Mouse (Mus musculus): ENCODE measurements around the gene Sik1. TPM values are rescaled to one million over a fixed set of nuclear protein-coding genes. Genes with fewer than 3 reads are reported as not detected.

Gene Sik1
- polyA plus RNA-seq, 1 experiment, result 9.3 TPM

- no peak for TF ChIP-seq FOSL1 (IDR thresholded peaks at IDR 0.05; ENCODE audit: insufficient read depth, low read length, poor library complexity, severe bottlenecking)
- no peak for TF ChIP-seq MYOG (IDR thresholded peaks at IDR 0.05; ENCODE audit: control insufficient read depth, extremely low read depth, insufficient read length)
- TF ChIP-seq CTCF (IDR thresholded peaks at IDR 0.05; ENCODE audit: control insufficient read depth, insufficient read depth, insufficient read length), result no peak
- no peak for TF ChIP-seq MAX (IDR thresholded peaks at IDR 0.05)
- TF ChIP-seq CEBPB (IDR thresholded peaks at IDR 0.05; ENCODE audit: low read depth), result no peak
- no peaks in the 10 kb centered on the region for H3K36me3 ChIP-seq (ENCODE audit: control insufficient read depth, insufficient read depth)
- H3K4me3 ChIP-seq (ENCODE audit: insufficient read depth, poor library complexity, severe bottlenecking), result no peak overlapping the region
- no peaks in the 10 kb centered on the region for H3K79me2 ChIP-seq (ENCODE audit: control insufficient read depth, insufficient read depth)
- no peaks in the 10 kb centered on the region for H3K27me3 ChIP-seq (ENCODE audit: control insufficient read depth, insufficient read depth, insufficient read length)
- no peak overlapping the region for H3ac ChIP-seq (ENCODE audit: control insufficient read depth, insufficient read length, low read depth)
- no peaks in the 10 kb centered on the region for H3K79me3 ChIP-seq (ENCODE audit: low read depth)
These were observed 35.3 kb downstream of the Sik1 start for GRCm38 (mm10) chr17:31820099-31820846.

DNA sequence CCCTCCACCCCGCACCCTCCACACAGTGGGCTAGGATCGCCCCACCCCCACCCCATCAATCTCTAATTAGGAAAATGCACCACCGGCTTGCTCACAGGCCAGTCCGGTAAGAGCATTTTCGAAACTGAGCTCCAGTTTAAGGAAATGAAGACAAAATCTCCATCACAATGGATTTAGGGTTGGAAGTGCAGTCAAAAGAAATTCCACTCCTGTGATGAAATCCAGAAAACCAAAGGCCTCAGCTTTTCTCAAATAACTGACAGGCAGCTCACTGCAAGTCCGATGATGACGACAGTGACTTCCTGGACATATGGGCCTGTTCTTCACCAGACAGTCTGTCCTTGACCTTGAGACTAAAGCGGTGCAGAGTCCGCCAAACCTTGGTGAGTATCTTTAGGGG is 36.2 kb downstream of the Sik1 start:
- no peak overlapping the region for H3K4me3 ChIP-seq (ENCODE audit: insufficient read depth, poor library complexity, severe bottlenecking)

GRCm38 (mm10) chr17:31817815-31818214 is 37.8 kb downstream of the Sik1 start:
- TF ChIP-seq USF1 (IDR thresholded peaks at IDR 0.05; ENCODE audit: low read depth), result no peak
- no peak for TF ChIP-seq MYOD1 (IDR thresholded peaks at IDR 0.05; ENCODE audit: control insufficient read depth, insufficient read length, low read depth)
- TF ChIP-seq CEBPB (IDR thresholded peaks at IDR 0.05; ENCODE audit: low read depth), result no peak
- TF ChIP-seq FOSL1 (IDR thresholded peaks at IDR 0.05; ENCODE audit: insufficient read depth, low read length, poor library complexity, severe bottlenecking), result no peak
- TF ChIP-seq CTCF (IDR thresholded peaks at IDR 0.05; ENCODE audit: control insufficient read depth, insufficient read depth, insufficient read length), result no peak
- TF ChIP-seq MYOG (IDR thresholded peaks at IDR 0.05; ENCODE audit: control insufficient read depth, extremely low read depth, insufficient read length), result no peak
- no peak for TF ChIP-seq MAX (IDR thresholded peaks at IDR 0.05)
- no peaks in the 10 kb centered on the region for H3K36me3 ChIP-seq (ENCODE audit: control insufficient read depth, insufficient read depth)

More for the DNA sequence above, 36.2 kb downstream of the Sik1 start:
- Histone ChIP-seq H3K27me3 (ENCODE audit: control insufficient read depth, insufficient read depth, insufficient read length) (no peaks in the 10 kb centered on the region), H3K79me2 (ENCODE audit: control insufficient read depth, insufficient read depth) (no peaks in the 10 kb centered on the region), H3K36me3 (ENCODE audit: control insufficient read depth, insufficient read depth) (no peaks in the 10 kb centered on the region), H3ac (ENCODE audit: control insufficient read depth, insufficient read length, low read depth) (no peak overlapping the region), H3K79me3 (ENCODE audit: low read depth) (no peaks in the 10 kb centered on the region)
- TF ChIP-seq FOSL1 (IDR thresholded peaks at IDR 0.05; ENCODE audit: insufficient read depth, low read length, poor library complexity, severe bottlenecking), result no peak
- no peak for TF ChIP-seq CTCF (IDR thresholded peaks at IDR 0.05; ENCODE audit: control insufficient read depth, insufficient read depth, insufficient read length)
- no peak for TF ChIP-seq CEBPB (IDR thresholded peaks at IDR 0.05; ENCODE audit: low read depth)
- TF ChIP-seq USF1 (IDR thresholded peaks at IDR 0.05; ENCODE audit: low read depth), result no peak
- no peak for TF ChIP-seq MYOD1 (IDR thresholded peaks at IDR 0.05; ENCODE audit: control insufficient read depth, insufficient read length, low read depth)
- TF ChIP-seq MAX (IDR thresholded peaks at IDR 0.05), result no peak
- TF ChIP-seq MYOG (IDR thresholded peaks at IDR 0.05; ENCODE audit: control insufficient read depth, extremely low read depth, insufficient read length), result no peak

GRCm38 (mm10) chr17:31817203-31817602 is 38.4 kb downstream of the Sik1 start:
- no peaks in the 10 kb centered on the region for H3K79me2 ChIP-seq (ENCODE audit: control insufficient read depth, insufficient read depth)
- no peaks in the 10 kb centered on the region for H3K36me3 ChIP-seq (ENCODE audit: control insufficient read depth, insufficient read depth)
- H3K27me3 ChIP-seq (ENCODE audit: control insufficient read depth, insufficient read depth, insufficient read length), result no peaks in the 10 kb centered on the region
- no peaks in the 10 kb centered on the region for H3K79me3 ChIP-seq (ENCODE audit: low read depth)
- TF ChIP-seq FOSL1 (IDR thresholded peaks at IDR 0.05; ENCODE audit: insufficient read depth, low read length, poor library complexity, severe bottlenecking), result no peak
- TF ChIP-seq MYOG (IDR thresholded peaks at IDR 0.05; ENCODE audit: control insufficient read depth, extremely low read depth, insufficient read length), result no peak
- no peak for TF ChIP-seq MYOD1 (IDR thresholded peaks at IDR 0.05; ENCODE audit: control insufficient read depth, insufficient read length, low read depth)
- no peak for TF ChIP-seq USF1 (IDR thresholded peaks at IDR 0.05; ENCODE audit: low read depth)
- no peak for TF ChIP-seq CTCF (IDR thresholded peaks at IDR 0.05; ENCODE audit: control insufficient read depth, insufficient read depth, insufficient read length)
- TF ChIP-seq CEBPB (IDR thresholded peaks at IDR 0.05; ENCODE audit: low read depth), result no peak
- TF ChIP-seq MAX (IDR thresholded peaks at IDR 0.05), result no peak
- H3K4me3 ChIP-seq (ENCODE audit: insufficient read depth, poor library complexity, severe bottlenecking), result no peak overlapping the region
- no peak overlapping the region for H3ac ChIP-seq (ENCODE audit: control insufficient read depth, insufficient read length, low read depth)

More at GRCm38 (mm10) chr17:31817815-31818214, 37.8 kb downstream of the Sik1 start:
- no peak overlapping the region for H3K4me3 ChIP-seq (ENCODE audit: insufficient read depth, poor library complexity, severe bottlenecking)
- no peaks in the 10 kb centered on the region for H3K79me3 ChIP-seq (ENCODE audit: low read depth)
- H3ac ChIP-seq (ENCODE audit: control insufficient read depth, insufficient read length, low read depth), result no peak overlapping the region
- no peaks in the 10 kb centered on the region for H3K27me3 ChIP-seq (ENCODE audit: control insufficient read depth, insufficient read depth, insufficient read length)
- no peaks in the 10 kb centered on the region for H3K79me2 ChIP-seq (ENCODE audit: control insufficient read depth, insufficient read depth)

- Histone ChIP-seq H3K4me3 (ENCODE audit: insufficient read depth, poor library complexity, severe bottlenecking) (no peak overlapping the region), H3K79me3 (ENCODE audit: low read depth) (no peaks in the 10 kb centered on the region), H3ac (ENCODE audit: control insufficient read depth, insufficient read length, low read depth) (no peak overlapping the region), H3K36me3 (ENCODE audit: control insufficient read depth, insufficient read depth) (no peaks in the 10 kb centered on the region), H3K79me2 (ENCODE audit: control insufficient read depth, insufficient read depth) (no peaks in the 10 kb centered on the region), H3K27me3 (ENCODE audit: control insufficient read depth, insufficient read depth, insufficient read length) (no peaks in the 10 kb centered on the region)
- no peak for TF ChIP-seq CTCF (IDR thresholded peaks at IDR 0.05; ENCODE audit: control insufficient read depth, insufficient read depth, insufficient read length)
- no peak for TF ChIP-seq USF1 (IDR thresholded peaks at IDR 0.05; ENCODE audit: low read depth)
- TF ChIP-seq MYOD1 (IDR thresholded peaks at IDR 0.05; ENCODE audit: control insufficient read depth, insufficient read length, low read depth), result no peak
- no peak for TF ChIP-seq MYOG (IDR thresholded peaks at IDR 0.05; ENCODE audit: control insufficient read depth, extremely low read depth, insufficient read length)
- TF ChIP-seq MAX (IDR thresholded peaks at IDR 0.05), result no peak
- TF ChIP-seq FOSL1 (IDR thresholded peaks at IDR 0.05; ENCODE audit: insufficient read depth, low read length, poor library complexity, severe bottlenecking), result no peak
- no peak for TF ChIP-seq CEBPB (IDR thresholded peaks at IDR 0.05; ENCODE audit: low read depth)
These were observed 40.8 kb downstream of the Sik1 start for GRCm38 (mm10) chr17:31814848-31815247.
